Mouse (Mus musculus) ES-Bruce4 (cell line): ENCODE measurements around the gene Ifne.

Experiments used
- CTCF ChIP-seq: IDR thresholded peaks from one replicate; pipeline ENCODE4 v1.8.1; 2011; ENCODE audit warnings: low read depth, low read length
- POLR2A ChIP-seq: IDR thresholded peaks from one replicate; pipeline ENCODE4 v1.8.1; 2011; ENCODE audit warnings: low read length; ENCODE audit not compliant: insufficient read depth

GRCm38 (mm10) chr4:88865011-88865569 is 14.9 kb downstream of the Ifne start:
- TF ChIP-seq POLR2A (no peak), CTCF (no peak)
